Mouse (Mus musculus) cerebellum, postnatal 25 days (tissue): Measurements from ENCODE around the gene Gm49321.

Experiments
- DNase-seq, 2 experiments: peaks; one replicate each; pipeline ENCODE4 v3.0.0; 2021; ENCODE audit warnings: mixed read lengths in 2 of 2

Gene Gm49321

GRCm38 (mm10) chr12:74014739-74015270 lies 77.4 kb downstream of the Gm49321 start:
- peak; percentile 26 to 65 for DNase-seq

- no peak for DNase-seq
Measured at GRCm38 (mm10) chr12:74015491-74015890, 78.0 kb downstream of the Gm49321 start.
